Mouse (Mus musculus) naive thymus-derived CD4-positive, alpha-beta T cell, adult 2 months (primary cell): ENCODE measurements around the gene Hoxc4.

Source experiments
- DNase-seq: peaks from one replicate; pipeline ENCODE4 v3.0.0-alpha.2; 2011; ENCODE audit warnings: low read depth

Gene Hoxc4

GRCm38 (mm10) chr15:103011928-103012486 is 6.7 kb upstream of the Hoxc4 start:
- no peak for DNase-seq

GRCm38 (mm10) chr15:103013238-103013984 is 5.3 kb upstream of the Hoxc4 start:
- DNase-seq, result peak; percentile 42

- no peak for DNase-seq
Measured at GRCm38 (mm10) chr15:103014166-103015008, 4.3 kb upstream of the Hoxc4 start.

GRCm38 (mm10) chr15:103015009-103015399 is 3.7 kb upstream of the Hoxc4 start:
- DNase-seq, result no peak

GRCm38 (mm10) chr15:103015406-103016166 is 3.1 kb upstream of the Hoxc4 start:
- no peak for DNase-seq

GRCm38 (mm10) chr15:103020899-103021418 is 2.2 kb downstream of the Hoxc4 start:
- DNase-seq, result no peak

- DNase-seq, result no peak
Measured at GRCm38 (mm10) chr15:103021544-103021943, 2.8 kb downstream of the Hoxc4 start.

- no peak for DNase-seq
Measured at GRCm38 (mm10) chr15:103024131-103024530, 5.4 kb downstream of the Hoxc4 start.

GRCm38 (mm10) chr15:103027266-103028235 is 8.8 kb downstream of the Hoxc4 start:
- no peak for DNase-seq

- DNase-seq, result no peak
Measured at GRCm38 (mm10) chr15:103028916-103029512, 10.3 kb downstream of the Hoxc4 start.

GRCm38 (mm10) chr15:103030142-103030541 is 11.4 kb downstream of the Hoxc4 start:
- no peak for DNase-seq

GRCm38 (mm10) chr15:103032167-103032566 is 13.4 kb downstream of the Hoxc4 start:
- DNase-seq, result no peak

GRCm38 (mm10) chr15:103032646-103033575 is 14.2 kb downstream of the Hoxc4 start:
- DNase-seq, result no peak

- no peak for DNase-seq
Measured at GRCm38 (mm10) chr15:103034043-103034806, 15.5 kb downstream of the Hoxc4 start.

GRCm38 (mm10) chr15:103034807-103035547 is 16.2 kb downstream of the Hoxc4 start:
- no peak for DNase-seq

- no peak for DNase-seq
Measured at GRCm38 (mm10) chr15:103035548-103035881, 16.8 kb downstream of the Hoxc4 start.

- no peak for DNase-seq
Measured at GRCm38 (mm10) chr15:103037579-103037978, 18.8 kb downstream of the Hoxc4 start.
